Mouse (Mus musculus) left cerebral cortex, postnatal 36 days (tissue): ENCODE results near the gene Lcn2. TPM values are rescaled to one million over a fixed set of nuclear protein-coding genes. Genes with fewer than 3 reads are reported as not detected.

ENCODE experiments used
- DNase-seq, 2 experiments: peaks; one replicate each; pipeline ENCODE4 v3.0.0; 2021 to 2022; ENCODE audit warnings: low spot score in 2 of 2, mixed read lengths in 1 of 2
- intact Hi-C: fragments of 180-260 bp; cut with DNase I; formaldehyde crosslinking; loops from one replicate; pipeline ENCODE4 v1.15.1; 2025
- total RNA-seq, 2 experiments: library from RNA; stranded (reverse); gene quantifications; 2 replicates each; pipeline ENCODE4 v1.2.3; 2021

Gene Lcn2
- total RNA-seq, 2 experiments from 2014 or later = 0.91 to 1.8 TPM

DNA sequence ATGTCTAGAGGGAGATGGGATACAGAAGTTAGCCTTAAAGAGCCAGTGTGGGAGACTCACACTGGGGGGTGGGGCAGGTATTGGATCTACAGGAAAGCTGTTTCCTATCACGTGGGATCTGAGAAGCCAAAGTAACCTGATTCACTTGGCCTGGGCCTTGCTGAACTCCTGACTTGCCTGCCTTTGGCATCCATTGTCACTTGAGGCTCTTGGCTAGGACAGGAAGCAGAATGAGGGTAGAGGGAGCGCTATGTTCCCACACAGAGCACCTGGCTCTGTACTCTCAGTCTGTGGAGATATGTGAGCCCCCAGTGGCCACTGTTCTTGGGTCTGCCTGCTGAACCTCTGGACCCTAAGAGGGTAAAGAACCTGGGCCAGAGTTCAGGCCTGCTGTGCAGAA is 28.5 kb upstream of the Lcn2 start:
- DNase-seq = no peak
- intact Hi-C loops = no loop called here

DNA sequence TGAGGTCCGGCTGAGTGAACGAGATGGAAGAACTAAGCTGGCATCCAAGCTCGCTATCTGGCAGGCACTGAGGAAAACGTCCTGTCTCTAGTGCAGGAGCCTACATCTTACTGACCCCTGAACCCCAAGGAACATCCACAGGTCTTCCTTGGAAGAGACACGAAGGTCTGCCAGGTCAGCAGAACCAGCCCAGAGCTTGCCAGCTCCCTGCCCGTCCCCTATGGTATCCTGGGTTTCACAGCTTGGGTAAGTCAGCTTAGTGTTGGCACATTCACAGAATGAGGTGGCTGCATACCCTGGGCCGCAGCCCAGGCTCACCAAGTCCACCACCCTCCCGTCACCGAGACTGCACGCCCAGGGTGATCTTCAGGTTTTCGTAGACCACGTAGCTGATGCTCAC is 27.7 kb upstream of the Lcn2 start:
- no peak for DNase-seq
- intact Hi-C loops = no loop called here

DNA sequence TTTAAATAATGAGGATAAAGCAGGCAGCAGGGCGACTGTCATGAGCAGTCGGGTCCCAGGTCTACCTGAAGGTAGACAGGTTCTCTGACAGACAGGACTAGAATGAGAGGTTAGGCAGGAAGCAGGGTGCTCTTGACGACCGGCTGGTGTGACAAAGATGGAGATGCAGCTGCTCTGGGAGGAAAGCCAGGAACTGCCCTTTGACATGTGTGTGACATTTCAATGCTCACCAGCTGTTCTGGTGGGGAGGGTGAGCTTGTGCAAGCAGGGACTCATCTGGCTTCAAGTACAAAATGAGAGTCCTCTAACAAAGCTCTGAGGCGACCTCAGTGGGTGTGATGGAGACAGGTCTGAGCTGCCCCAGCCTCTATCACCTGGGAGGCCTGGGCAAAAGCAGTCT is 25.9 kb upstream of the Lcn2 start:
- DNase-seq = no peak
- intact Hi-C loops = no loop called here

DNA sequence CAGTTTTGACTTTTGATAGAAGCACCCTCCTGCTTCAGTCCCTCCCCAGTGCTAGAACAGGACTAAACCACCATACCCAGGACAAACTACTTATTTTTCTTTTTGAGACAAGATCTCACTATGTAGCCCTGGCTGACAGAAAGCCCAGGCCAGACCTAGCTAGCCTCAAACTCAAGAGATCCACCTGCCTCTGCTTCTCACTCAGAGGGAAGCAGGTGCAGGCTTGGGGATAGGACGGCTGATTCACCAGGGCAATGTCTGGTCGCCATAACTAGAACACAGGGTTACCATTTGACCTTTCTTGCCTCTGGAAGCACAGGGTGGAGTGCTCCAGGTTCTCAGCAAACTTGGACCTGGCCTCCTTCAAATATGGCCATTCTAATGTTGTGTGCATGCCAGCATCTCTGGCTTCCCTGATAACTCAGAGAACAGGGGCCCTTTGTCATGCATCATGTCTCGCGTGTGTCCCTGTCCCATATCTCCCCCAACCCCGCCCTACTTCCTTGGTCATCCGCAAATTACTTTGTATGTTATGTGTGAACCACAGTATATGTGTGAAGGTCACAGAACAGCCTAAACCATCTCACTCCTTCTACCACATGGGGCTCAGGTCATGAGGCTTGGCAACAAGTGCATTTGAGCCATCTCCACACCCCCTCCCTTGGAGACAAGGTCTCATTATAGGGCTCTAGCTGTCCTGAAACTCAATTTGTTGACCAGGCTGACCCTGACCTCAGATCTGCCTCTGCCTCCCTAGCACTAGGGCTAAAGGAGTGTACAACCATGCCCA is 24.9 kb upstream of the Lcn2 start:
- intact Hi-C loops = no loop called here
- DNase-seq = no peak

DNA sequence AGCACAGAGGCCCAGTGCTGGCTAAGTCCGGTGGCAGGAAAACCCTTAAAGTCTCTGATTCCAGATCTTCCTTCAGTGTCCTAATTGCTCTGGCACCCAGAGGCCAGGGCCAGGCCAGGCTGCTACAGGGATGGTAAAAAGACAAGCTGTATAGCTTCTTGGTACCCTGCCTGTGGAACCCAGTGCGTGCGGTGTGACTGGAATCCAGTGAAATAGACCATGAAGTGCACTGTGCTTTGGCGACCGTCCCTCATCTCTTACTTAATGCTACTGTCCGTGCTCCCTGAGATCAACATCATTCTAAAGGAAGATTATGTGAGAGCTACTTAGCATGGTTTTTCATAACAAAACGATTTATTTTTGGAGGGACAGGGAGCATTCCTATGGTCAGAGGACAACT is 23.4 kb upstream of the Lcn2 start:
- DNase-seq = no peak
- intact Hi-C loops = no loop called here

DNA sequence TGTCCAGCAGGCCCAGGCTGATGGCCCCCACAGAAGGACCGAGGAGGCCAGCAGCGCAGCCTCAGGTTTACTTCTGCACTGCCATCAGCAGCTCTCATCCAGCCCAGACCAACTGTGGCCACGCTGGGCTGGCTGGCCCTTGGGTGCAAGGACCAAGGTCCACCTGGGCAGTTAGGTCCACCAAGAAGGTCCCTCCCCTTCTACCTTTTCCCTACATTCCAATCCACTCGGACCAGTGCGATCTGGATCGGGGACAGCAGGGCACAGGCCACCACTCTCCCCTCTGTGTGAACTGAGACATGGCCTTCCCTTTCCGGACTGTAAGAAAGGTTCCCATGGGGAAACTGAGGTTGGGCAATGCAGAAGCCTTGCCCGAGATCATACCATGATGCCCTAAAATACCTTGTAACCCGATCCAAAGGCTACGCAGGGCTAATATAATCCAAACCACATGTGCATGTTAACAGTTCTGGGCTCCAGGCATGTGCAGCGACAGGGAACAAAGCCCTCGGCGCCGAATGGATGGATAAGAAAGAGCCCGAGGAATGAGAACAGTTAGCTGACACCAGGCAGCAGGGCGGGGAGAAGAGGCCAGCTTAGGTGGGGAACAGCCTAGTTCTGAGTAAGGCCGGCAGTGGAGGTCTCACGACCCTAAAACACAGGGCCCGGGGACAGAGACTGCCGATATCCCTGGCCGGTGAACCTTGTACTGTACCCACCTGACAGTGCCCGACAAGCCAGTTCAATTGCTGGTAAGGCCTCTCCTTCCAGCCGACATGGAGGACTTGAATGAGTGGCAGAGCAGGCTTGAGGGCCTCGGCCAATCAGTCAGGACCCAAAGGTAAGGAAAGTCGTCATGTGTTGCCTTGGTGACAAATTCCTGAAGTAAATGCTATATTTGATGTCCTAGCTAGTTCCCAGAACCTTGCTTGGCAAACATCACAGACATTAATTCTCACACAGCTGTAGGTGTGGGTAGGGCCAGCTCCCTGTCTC is 20.7 kb upstream of the Lcn2 start:
- no peak for DNase-seq
- intact Hi-C loops = no loop called here

DNA sequence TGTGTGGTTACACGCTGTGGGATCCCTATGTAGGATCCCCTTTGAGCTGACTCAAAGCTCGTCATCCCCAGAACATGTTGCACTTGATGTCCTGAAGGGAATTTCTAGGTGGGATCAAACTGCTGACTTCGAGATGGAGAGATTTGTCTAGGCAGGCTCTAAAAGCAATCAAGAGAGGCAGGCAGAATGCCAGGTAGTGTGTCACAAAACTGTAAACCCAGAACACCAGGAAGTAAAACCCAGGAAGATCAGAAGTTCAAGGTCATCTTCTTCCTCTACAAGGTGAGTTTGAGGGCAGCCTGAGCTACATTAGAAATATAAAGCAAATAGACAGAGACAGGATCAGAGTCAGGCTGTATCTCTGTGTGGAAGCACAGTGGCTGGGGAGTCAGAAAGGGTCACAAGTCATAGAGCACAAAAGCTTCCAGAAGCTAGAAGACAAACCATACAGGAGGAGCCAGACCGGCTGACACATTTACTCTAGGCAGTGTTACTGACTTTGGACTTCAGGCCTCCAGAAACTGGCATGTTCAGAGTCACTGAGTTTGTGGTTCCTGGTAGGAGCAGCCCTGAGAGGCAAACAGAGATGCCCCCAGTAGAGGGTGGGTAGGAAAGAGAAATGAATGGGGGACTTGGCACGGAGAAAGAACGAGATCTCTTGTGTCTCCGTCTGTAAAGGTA is 19.2 kb upstream of the Lcn2 start:
- intact Hi-C loops = no loop called here
- DNase-seq = no peak

DNA sequence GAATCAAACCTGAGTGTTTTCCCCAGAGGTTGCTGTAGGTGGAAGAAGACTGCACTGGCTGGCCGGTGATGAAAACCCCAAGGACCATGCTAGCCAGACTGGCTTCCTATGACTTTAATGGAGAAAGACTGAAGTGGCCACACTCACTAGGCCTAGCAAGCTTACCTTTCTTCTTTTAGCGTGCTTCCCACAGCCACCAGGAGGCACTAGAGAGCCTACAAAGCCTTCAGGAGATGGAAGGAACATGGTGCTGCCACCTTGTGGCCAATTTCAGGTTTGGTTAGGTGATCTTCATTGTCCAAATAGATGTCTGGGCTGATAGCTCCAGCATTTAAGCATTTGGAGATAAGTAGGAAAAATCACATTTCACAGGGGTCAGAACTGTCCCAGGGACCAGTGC is 16.6 kb upstream of the Lcn2 start:
- intact Hi-C loops = loop anchor here (1.0 to 5.0 kb wide), 2 partner anchors 84 to 163 kb away; no protein-coding TSS in a partner anchor
- DNase-seq = peak; percentile 87 to 92

DNA sequence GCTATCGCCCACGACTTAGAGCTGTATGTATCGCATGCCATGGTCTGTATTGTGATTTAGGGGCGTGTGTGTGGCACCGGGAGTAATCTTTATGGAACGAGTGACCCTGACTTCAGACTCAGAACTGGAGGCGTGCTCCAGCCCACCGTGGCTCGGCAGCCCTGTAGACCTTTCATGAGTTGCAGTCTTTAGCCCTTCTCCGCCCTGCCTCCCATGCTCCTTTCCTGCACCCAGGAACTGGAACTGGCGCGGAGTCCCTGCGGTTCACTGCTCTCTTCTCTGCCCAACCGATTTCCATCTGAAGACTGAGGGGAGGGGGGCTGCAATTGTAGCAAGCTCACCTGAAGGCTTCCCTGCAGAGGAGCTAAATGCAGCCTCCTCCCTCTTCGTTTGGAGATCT is 8.6 kb upstream of the Lcn2 start:
- no peak for DNase-seq
- intact Hi-C loops = loop anchor here (5.0 kb wide), 1 partner anchor 34 kb away; no protein-coding TSS in a partner anchor

DNA sequence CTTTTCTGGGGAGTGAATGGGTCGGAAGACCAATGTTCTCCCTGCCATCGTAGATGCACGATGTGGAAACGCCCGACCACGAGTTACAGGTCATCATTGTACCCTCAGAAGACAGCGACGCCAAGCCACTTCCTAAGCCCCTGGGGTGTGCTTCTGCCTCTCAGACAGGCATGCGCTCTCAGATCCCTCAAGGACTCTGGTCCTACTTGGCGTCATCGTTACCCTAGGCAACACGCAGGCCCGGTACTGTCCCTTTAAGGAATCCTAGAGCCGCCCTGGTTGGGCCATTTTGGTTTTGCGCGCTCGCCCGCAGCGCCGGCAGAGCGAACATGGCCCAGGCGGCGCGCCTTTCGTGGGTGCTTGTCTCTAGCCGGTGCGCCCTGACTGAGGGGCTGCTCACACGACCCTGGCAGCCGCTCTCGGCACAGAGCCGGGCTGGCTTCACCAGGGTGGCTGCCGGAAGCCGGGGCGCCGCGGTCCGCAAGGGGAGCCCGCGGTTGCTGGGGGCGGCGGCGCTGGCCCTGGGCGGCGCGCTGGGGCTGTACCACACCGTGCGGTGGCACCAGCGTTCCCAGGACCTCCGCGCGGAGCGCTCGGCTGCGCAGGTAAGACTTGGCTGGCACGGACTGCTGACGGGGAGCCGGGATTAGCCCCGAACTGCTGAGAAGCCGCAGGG is 8.0 kb upstream of the Lcn2 start:
- DNase-seq = peak; percentile 94 to 95
- intact Hi-C loops = loop anchor here (5.0 kb wide), 1 partner anchor 34 kb away; no protein-coding TSS in a partner anchor

DNA sequence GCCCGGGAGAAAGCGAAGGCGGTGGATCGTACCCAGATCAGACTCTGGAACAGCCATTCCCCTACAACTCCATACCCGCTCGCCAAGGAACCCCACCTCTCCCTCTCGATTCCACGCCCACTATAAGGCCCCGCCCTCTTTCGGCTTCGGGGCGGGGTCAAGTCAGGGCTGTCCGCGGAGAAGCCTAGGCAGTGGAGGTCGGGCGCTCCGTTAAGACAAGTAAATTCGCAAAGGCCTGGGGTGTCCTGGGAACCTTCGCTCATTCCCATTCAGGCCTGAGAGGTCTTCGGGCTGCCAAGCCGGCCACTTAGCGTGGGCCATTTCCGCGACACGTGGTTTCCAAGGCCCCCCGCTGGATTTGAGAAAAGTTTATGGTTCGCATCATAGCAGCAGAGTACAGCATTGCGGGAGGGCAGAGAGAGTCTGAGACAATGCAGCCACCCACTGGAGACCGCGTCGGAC is 7.5 kb upstream of the Lcn2 start, which contains the start of gene Ptges2:
Ptges2 (plus strand) TSS at position 413 of the 462 bp plus-strand sequence.
- peak; percentile 93 for DNase-seq

DNA sequence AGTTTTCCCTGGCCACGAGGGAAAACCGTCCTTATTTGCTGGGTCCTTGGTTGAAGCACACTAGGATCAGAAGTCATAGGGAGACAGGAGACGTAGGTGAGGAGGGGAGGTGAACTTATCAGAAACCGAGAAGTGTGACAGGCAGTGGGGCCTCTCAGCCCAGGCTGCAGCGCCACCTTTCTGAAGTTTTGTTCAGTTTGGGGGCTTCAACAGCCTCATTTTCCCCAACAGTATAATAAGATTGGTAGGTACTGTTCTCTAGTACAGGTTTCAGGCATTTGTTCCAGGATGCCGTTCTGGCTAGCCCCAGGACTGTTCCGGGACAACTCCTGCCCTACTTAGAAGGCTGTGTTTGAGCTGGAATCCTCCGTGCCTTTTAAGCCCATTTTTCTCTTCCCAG is 6.9 kb upstream of the Lcn2 start:
- intact Hi-C loops = loop anchor here (5.0 kb wide), 1 partner anchor 33 kb away; no protein-coding TSS in a partner anchor
- DNase-seq = no peak

More for the DNA sequence above, 7.5 kb upstream of the Lcn2 start, which contains the start of gene Ptges2:
- intact Hi-C loops = loop anchor here (5.0 kb wide), 1 partner anchor 33 kb away; no protein-coding TSS in a partner anchor

DNA sequence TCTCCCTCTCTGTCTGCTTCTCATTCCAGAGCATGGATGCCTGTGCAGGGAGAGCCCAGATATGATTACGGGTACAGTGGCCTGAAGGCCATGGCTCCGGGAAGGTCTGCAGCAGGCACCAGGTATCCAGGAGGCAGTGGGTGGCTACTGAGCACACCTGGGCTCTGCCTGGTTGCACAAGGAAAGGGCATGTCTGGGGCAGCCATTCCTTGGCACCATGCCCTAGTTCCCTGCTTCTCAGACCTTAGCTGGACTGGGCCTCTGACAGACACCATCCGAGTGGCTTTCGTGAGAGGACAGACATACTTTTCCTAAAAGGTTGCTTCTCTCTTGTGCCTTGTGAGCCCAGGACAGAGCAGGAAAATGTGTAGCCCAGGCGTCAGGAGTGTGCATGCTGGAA is 4.0 kb upstream of the Lcn2 start:
- intact Hi-C loops = no loop called here
- DNase-seq = no peak

DNA sequence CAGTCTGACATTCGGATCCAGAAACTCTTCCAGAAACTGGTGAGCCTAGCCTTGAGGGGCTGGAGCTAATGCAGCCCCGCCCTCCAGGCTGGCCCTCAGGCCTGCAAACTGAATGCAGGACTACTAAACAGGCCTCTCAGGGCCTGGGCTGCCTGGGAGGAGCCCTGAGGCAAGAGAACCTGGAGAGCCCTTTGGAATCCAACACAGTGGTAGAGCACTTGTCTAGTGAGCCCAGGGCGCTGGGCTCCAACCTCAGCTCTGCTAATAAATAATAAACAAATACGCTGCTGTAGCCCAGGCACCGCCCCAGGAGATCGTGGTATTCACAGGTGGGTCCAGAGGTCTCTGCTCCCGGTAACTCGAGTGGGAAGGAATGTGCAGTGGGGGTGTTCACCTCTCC is 2.8 kb upstream of the Lcn2 start:
- intact Hi-C loops = no loop called here
- DNase-seq = no peak

DNA sequence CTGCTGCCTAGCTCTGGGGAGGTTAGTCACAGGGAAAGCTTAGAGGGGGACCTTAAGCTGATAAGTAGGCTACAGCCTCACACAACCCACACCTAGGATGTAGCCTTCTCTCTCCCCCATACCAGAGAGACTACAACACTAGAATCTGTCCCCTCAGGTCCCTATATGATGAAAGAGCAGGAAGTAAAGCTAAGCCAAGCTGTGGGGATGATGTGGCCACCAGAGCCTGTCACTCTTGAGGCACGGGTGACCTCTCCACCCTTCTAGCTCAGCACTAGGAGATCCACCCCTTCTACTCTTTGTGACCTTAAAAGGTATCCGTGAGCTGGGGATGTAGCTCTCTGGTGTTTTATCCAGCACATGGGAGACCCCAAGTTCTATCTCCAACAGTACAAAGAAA is 1.1 kb upstream of the Lcn2 start:
- intact Hi-C loops = no loop called here
- no peak for DNase-seq

DNA sequence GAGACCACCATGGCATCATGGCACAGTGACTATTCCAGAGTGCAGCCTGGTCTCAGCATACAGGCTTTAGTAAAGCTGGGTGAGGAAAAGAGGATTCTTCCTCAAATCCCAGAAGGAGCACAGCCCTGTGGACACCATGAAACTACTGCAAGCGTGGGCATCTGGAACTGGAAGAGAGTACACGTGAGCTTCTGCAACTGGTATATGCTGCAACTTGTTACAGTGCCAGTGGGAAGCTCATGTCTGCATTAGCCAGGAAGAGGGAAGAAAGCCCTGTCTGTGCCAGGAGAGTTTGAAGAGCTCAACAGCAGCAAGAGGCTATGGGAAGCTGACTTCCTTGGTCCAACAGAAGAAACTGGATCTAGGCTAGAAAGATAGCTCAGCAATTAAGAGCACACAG is 5.4 kb downstream of the Lcn2 start:
- DNase-seq = peak in 1 of 2 experiments; percentile 17
- intact Hi-C loops = no loop called here

DNA sequence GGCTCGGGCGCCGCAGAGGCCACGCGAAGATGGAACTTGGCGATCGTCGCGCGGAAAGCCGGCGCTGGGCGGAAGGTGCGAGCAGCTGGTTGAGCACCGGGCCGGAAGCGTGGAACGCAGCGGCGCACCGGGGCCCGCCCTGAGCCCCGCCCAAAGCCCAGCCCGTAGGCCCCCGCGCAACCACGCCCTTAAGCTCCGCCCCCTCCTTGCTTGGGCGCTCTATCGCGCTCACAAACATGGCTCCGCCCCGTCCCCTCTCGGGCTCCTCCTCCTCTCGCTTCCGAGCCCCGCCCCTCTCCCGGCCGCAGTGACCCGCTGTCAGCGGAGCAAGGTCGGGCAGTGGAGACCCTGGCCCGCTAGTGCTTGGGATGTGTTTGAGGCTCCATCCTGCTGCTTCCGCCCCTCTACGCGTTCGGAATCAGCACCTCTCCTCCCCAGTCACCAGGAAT is 6.3 kb downstream of the Lcn2 start, which contains the start of gene 1110008P14Rik:
1110008P14Rik (minus strand) TSS at position 164 of the 449 bp plus-strand sequence.
- intact Hi-C loops = no loop called here
- DNase-seq = peak; percentile 90 to 94

DNA sequence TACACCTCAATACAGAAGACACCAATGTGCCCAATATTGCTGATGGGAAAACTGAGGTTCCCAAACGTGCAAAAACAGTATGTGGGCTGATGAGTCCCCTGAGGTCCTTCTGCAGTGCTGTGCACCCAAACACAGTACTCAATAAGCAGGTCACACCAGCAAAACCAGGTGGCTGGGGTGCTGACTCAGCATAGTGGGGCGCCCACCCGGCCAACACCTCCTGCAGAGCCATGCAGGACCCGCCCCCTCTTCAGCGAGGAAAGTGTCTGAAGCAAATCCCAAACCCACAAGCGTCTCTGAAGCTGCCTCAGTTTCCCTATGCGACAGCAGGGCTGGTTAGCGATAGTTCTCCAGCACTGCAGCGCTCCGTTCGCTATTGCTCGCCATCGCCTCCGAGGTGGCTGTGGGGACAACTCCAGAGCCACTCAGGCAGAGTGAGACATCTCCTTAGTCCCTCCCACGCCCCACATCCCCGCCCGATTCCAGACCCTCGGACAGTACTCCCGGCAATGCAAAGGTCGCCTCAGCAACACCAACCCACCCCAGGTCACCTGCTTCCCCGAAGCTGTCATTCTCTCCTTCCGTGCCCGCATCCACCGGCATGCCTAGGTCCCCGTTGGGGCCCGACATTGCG is 6.8 kb downstream of the Lcn2 start:
- no peak for DNase-seq
- intact Hi-C loops = no loop called here
